Comparison of ENCODE assay signal across 10 mouse cellular contexts in genomic region chr8:94967554-94967953, GRCm38 (mm10). TPM values are rescaled to one million over a fixed set of nuclear protein-coding genes. Genes with fewer than 3 reads are reported as not detected.
DNase-seq lines count a peak whose midpoint lies in the region; ATAC-seq and TF ChIP-seq lines count a peak whose summit lies in the region.
"Had no signal": no experiment of that assay in that cellular context is flagged by ENCODE, and none has a peak within 500 bp of the region (broad histone marks: within the 10 kb centered on the region; RNA-seq: fewer than 3 reads in every experiment).

No protein-coding gene starts in this region.

- no peak overlapping the region for H3K9ac ChIP-seq in forebrain, embryonic 14.5 days (ENCODE audit: low read length)
- no peak overlapping the region for H3K9ac ChIP-seq in forebrain, postnatal 0 days
- H3K9ac ChIP-seq in MEL (ENCODE audit: control insufficient read depth, low read depth, low read length, poor library complexity, severe bottlenecking) = peak overlapping the region; percentile 73
- H3K9ac ChIP-seq in intestine, embryonic 15.5 days = no peak overlapping the region
- H3K9ac ChIP-seq: neural tube, embryonic 13.5 days had no signal

- no peak overlapping the region for H3K4me3 ChIP-seq in forebrain, embryonic 14.5 days (ENCODE audit: low read depth, low read length)
- H3K4me3 ChIP-seq in forebrain, postnatal 0 days (ENCODE audit: low read depth, low read length) = no peak overlapping the region
- H3K4me3 ChIP-seq in MEL (ENCODE audit: control insufficient read depth in 1 of 2, insufficient read depth in 1 of 2, low read depth in 2 of 2, low read length in 2 of 2) = 0 out of 4 replicates have a peak overlapping the region, but pooled peaks of 1 of the 2 experiments have one; percentile 8
- no peak overlapping the region for H3K4me3 ChIP-seq in intestine, embryonic 15.5 days (replicated peaks)
- H3K4me3 ChIP-seq in embryonic facial prominence, embryonic 10.5 days = no peak overlapping the region
- H3K4me3 ChIP-seq: neural tube, embryonic 13.5 days had no signal

- H3K9me3 ChIP-seq in forebrain, embryonic 14.5 days (replicated peaks; ENCODE audit: control insufficient read depth, low read length) = no peaks in the 10 kb centered on the region
- H3K9me3 ChIP-seq in forebrain, postnatal 0 days (ENCODE audit: low read length) = no peaks in the 10 kb centered on the region
- H3K9me3 ChIP-seq in MEL (replicated peaks; ENCODE audit: insufficient read depth, low read length) = no peaks in the 10 kb centered on the region
- H3K9me3 ChIP-seq in intestine, embryonic 15.5 days = no peaks in the 10 kb centered on the region
- no peaks in the 10 kb centered on the region for H3K9me3 ChIP-seq in embryonic facial prominence, embryonic 10.5 days
- H3K9me3 ChIP-seq: neural tube, embryonic 13.5 days had no signal

- TF ChIP-seq EP300 in MEL (IDR thresholded peaks at IDR 0.05; ENCODE audit: low read depth in 1 of 2, low read length in 2 of 2) = peak; percentile 38 to 70; a peak in 3 of 4 replicates

- no peaks in the 10 kb centered on the region for H3K36me3 ChIP-seq in forebrain, embryonic 14.5 days (ENCODE audit: control insufficient read depth, insufficient read depth, low read length)
- H3K36me3 ChIP-seq in forebrain, postnatal 0 days (ENCODE audit: insufficient read depth) = no peaks in the 10 kb centered on the region
- H3K36me3 ChIP-seq in MEL (ENCODE audit: control insufficient read depth in 1 of 2, insufficient read depth in 2 of 2, low read length in 2 of 2) = peaks cover 0 to 32% of the 10 kb centered on the region in 2 experiments; a peak in 2 of 4 replicates
- no peaks in the 10 kb centered on the region for H3K36me3 ChIP-seq in intestine, embryonic 15.5 days
- H3K36me3 ChIP-seq in embryonic facial prominence, embryonic 10.5 days (replicated peaks) = no peaks in the 10 kb centered on the region
- H3K36me3 ChIP-seq: neural tube, embryonic 13.5 days had no signal

- TF ChIP-seq POLR2A in MEL (IDR thresholded peaks at IDR 0.05; ENCODE audit: control insufficient read depth in 1 of 2, insufficient read depth in 1 of 2, low read depth in 1 of 2, low read length in 2 of 2, poor library complexity in 1 of 2) = no peak

- no peaks in the 10 kb centered on the region for H3K79me2 ChIP-seq in MEL (ENCODE audit: control insufficient read depth, insufficient read depth, low read length, poor library complexity)

- peak; percentile 67 for DNase-seq in forebrain, embryonic 14.5 days (ENCODE audit: low spot score)
- DNase-seq in forebrain, postnatal 0 days = no peak
- DNase-seq in MEL (ENCODE audit: low read depth, low spot score) = peak; percentile 79
- DNase-seq in lung, adult 18-20 months = peak; percentile 81 to 88
- DNase-seq in cerebellum, adult 11 months = no peak
- no peak for DNase-seq in embryonic facial prominence, embryonic 10.5 days (ENCODE audit: low spot score)
- no peak for DNase-seq in yolk sac, embryonic 10.5 days (ENCODE audit: low spot score)

- no peaks in the 10 kb centered on the region for H3K27me3 ChIP-seq in forebrain, embryonic 14.5 days (replicated peaks; ENCODE audit: control insufficient read depth, insufficient read depth, low read length)
- no peaks in the 10 kb centered on the region for H3K27me3 ChIP-seq in forebrain, postnatal 0 days (ENCODE audit: insufficient read depth, low read length)
- no peaks in the 10 kb centered on the region for H3K27me3 ChIP-seq in MEL (ENCODE audit: control insufficient read depth in 1 of 2, insufficient read depth in 2 of 2, low read length in 2 of 2)
- H3K27me3 ChIP-seq in intestine, embryonic 15.5 days (replicated peaks) = no peaks in the 10 kb centered on the region
- H3K27me3 ChIP-seq in embryonic facial prominence, embryonic 10.5 days (replicated peaks; ENCODE audit: low read depth, poor library complexity, severe bottlenecking) = no peaks in the 10 kb centered on the region
- H3K27me3 ChIP-seq: neural tube, embryonic 13.5 days had no signal

- ATAC-seq in forebrain, embryonic 14.5 days = peak; percentile 65
- no peak for ATAC-seq in forebrain, postnatal 0 days
- ATAC-seq in intestine, embryonic 15.5 days = no peak

- H3K4me2 ChIP-seq in forebrain, embryonic 14.5 days (ENCODE audit: low read length) = no peak overlapping the region
- H3K4me2 ChIP-seq in forebrain, postnatal 0 days (ENCODE audit: low read depth) = no peak overlapping the region
- H3K4me2 ChIP-seq in intestine, embryonic 15.5 days (replicated peaks) = no peak overlapping the region
- H3K4me2 ChIP-seq: neural tube, embryonic 13.5 days had no signal

- TF ChIP-seq CTCF in forebrain, postnatal 0 days (IDR thresholded peaks at IDR 0.05; ENCODE audit: low read depth) = no peak
- no peak for TF ChIP-seq CTCF in MEL (IDR thresholded peaks at IDR 0.05 in 2 of 3, conservative IDR thresholded peaks at IDR 0.05 in 1 of 3; ENCODE audit: control insufficient read depth in 1 of 3, insufficient read depth in 1 of 3, low read depth in 2 of 3, low read length in 3 of 3, poor library complexity in 1 of 3, severe bottlenecking in 1 of 3)

- TF ChIP-seq RAD21 in MEL (IDR thresholded peaks at IDR 0.05; ENCODE audit: low read depth, low read length) = no peak

- 42% methylated on average over 3 of the region's 3 CpGs for WGBS in forebrain, embryonic 14.5 days
- WGBS in forebrain, postnatal 0 days = 35% methylated on average over 3 of the region's 3 CpGs
- 82% methylated on average over 3 of the region's 3 CpGs for WGBS in intestine, embryonic 15.5 days
- WGBS in embryonic facial prominence, embryonic 10.5 days = 78% methylated on average over 3 of the region's 3 CpGs

- H3K4me1 ChIP-seq in forebrain, embryonic 14.5 days (ENCODE audit: control insufficient read depth, insufficient read depth, low read length) = no peaks in the 10 kb centered on the region
- no peaks in the 10 kb centered on the region for H3K4me1 ChIP-seq in forebrain, postnatal 0 days (ENCODE audit: insufficient read depth)
- H3K4me1 ChIP-seq in MEL (ENCODE audit: control insufficient read depth in 1 of 2, insufficient read depth in 2 of 2, low read length in 2 of 2) = peaks cover 4 to 25% of the 10 kb centered on the region in 2 experiments
- H3K4me1 ChIP-seq in intestine, embryonic 15.5 days (replicated peaks) = peaks cover 6% of the 10 kb centered on the region; the same call in 1 of the 2 replicates
- H3K4me1 ChIP-seq in embryonic facial prominence, embryonic 10.5 days = 0 out of 2 replicates have a peak, but pooled peaks cover 3% of the 10 kb centered on the region

- H3K27ac ChIP-seq in forebrain, embryonic 14.5 days (ENCODE audit: low read depth, low read length) = no peak overlapping the region
- no peak overlapping the region for H3K27ac ChIP-seq in forebrain, postnatal 0 days (ENCODE audit: low read depth, low read length)
- H3K27ac ChIP-seq in MEL (ENCODE audit: control insufficient read depth, low read depth, low read length) = peak overlapping the region; percentile 99
- 0 out of 2 replicates have a peak overlapping the region, but pooled peaks have one; percentile 23 for H3K27ac ChIP-seq in intestine, embryonic 15.5 days
- no peak overlapping the region for H3K27ac ChIP-seq in embryonic facial prominence, embryonic 10.5 days (replicated peaks)
- H3K27ac ChIP-seq: neural tube, embryonic 13.5 days had no signal

RNA-seq across cellular contexts. Expression of gene Adgrg1, which starts 7.0 kb away (rescaled TPM):
- polyA plus RNA-seq in forebrain, embryonic 14.5 days (2014; fragmentation: Nextera tagmentation; extraction: Ambion mirVana) = 145 and 157 TPM in 2 replicates
- total RNA-seq in forebrain, postnatal 0 days (2014; rRNA removed) = 107 and 188 TPM in 2 replicates
- 79.8 and 101 TPM in 2 replicates for polyA plus RNA-seq in forebrain, postnatal 0 days (2015; fragmentation: Nextera tagmentation; extraction: Ambion mirVana)
- 4.2 and 7.2 TPM in 2 replicates for total RNA-seq in MEL (2012; rRNA removed)
- 10 to 100 TPM in 1 of 2 experiments, not detected in 1; 33.2 TPM for polyA plus RNA-seq in MEL (2012; ENCODE audit: insufficient read depth in 1 of 2, insufficient read length in 2 of 2, low read depth in 1 of 2, low replicate concordance in 2 of 2, missing spikeins in 1 of 2)
- 22.4 and 23.8 TPM in 2 replicates for polyA plus RNA-seq in intestine, embryonic 15.5 days (2015; fragmentation: Nextera tagmentation; extraction: Ambion mirVana)
- polyA plus RNA-seq in embryonic facial prominence, embryonic 10.5 days (2016; fragmentation: Nextera tagmentation; extraction: Ambion mirVana) = 32.9 and 38.2 TPM in 2 replicates

RNA-seq across cellular contexts. Expression of gene Adgrg5, which starts 44.1 kb away (rescaled TPM):
- not detected in 2 replicates for polyA plus RNA-seq in forebrain, embryonic 14.5 days (2014; fragmentation: Nextera tagmentation; extraction: Ambion mirVana)
- total RNA-seq in forebrain, postnatal 0 days (2014; rRNA removed) = 0.10 TPM in 1 of 2 replicates, not detected in the other
- 0.06 and 0.12 TPM in 2 replicates for polyA plus RNA-seq in forebrain, postnatal 0 days (2015; fragmentation: Nextera tagmentation; extraction: Ambion mirVana)
- 0.04 and 0.07 TPM in 2 replicates for total RNA-seq in MEL (2012; rRNA removed)
- polyA plus RNA-seq in MEL (2012; ENCODE audit: insufficient read depth in 1 of 2, insufficient read length in 2 of 2, low read depth in 1 of 2, low replicate concordance in 2 of 2, missing spikeins in 1 of 2) = 1 to 10 TPM in 1 of 2 experiments, not detected in 1; 1.3 TPM
- polyA plus RNA-seq in intestine, embryonic 15.5 days (2015; fragmentation: Nextera tagmentation; extraction: Ambion mirVana) = 1.3 and 2.1 TPM in 2 replicates
- polyA plus RNA-seq in embryonic facial prominence, embryonic 10.5 days (2016; fragmentation: Nextera tagmentation; extraction: Ambion mirVana) = 0.30 and 0.51 TPM in 2 replicates
- polyA plus RNA-seq: limb, embryonic 11.5 days had no signal

RNA-seq across cellular contexts. Expression of gene Ccdc102a, which starts 49.7 kb away (rescaled TPM):
- polyA plus RNA-seq in forebrain, embryonic 14.5 days (2014; fragmentation: Nextera tagmentation; extraction: Ambion mirVana) = 6.9 and 7.9 TPM in 2 replicates
- 6.8 and 8.1 TPM in 2 replicates for total RNA-seq in forebrain, postnatal 0 days (2014; rRNA removed)
- polyA plus RNA-seq in forebrain, postnatal 0 days (2015; fragmentation: Nextera tagmentation; extraction: Ambion mirVana) = 4.4 and 4.8 TPM in 2 replicates
- 1.6 and 1.7 TPM in 2 replicates for total RNA-seq in MEL (2012; rRNA removed)
- 1 to 10 TPM in 1 of 2 experiments, not detected in 1; 6.8 TPM for polyA plus RNA-seq in MEL (2012; ENCODE audit: insufficient read depth in 1 of 2, insufficient read length in 2 of 2, low read depth in 1 of 2, low replicate concordance in 2 of 2, missing spikeins in 1 of 2)
- polyA plus RNA-seq in intestine, embryonic 15.5 days (2015; fragmentation: Nextera tagmentation; extraction: Ambion mirVana) = 20.1 and 20.7 TPM in 2 replicates
- polyA plus RNA-seq in embryonic facial prominence, embryonic 10.5 days (2016; fragmentation: Nextera tagmentation; extraction: Ambion mirVana) = 23.0 and 24.1 TPM in 2 replicates

RNA-seq across cellular contexts. Expression of gene Adgrg3, which starts 49.9 kb away (rescaled TPM):
- 1.2 TPM in 2 replicates for polyA plus RNA-seq in forebrain, embryonic 14.5 days (2014; fragmentation: Nextera tagmentation; extraction: Ambion mirVana)
- 0.67 and 1.2 TPM in 2 replicates for total RNA-seq in forebrain, postnatal 0 days (2014; rRNA removed)
- polyA plus RNA-seq in forebrain, postnatal 0 days (2015; fragmentation: Nextera tagmentation; extraction: Ambion mirVana) = 0.47 and 0.69 TPM in 2 replicates
- not detected in 2 replicates for total RNA-seq in MEL (2012; rRNA removed)
- polyA plus RNA-seq in MEL (2012; ENCODE audit: insufficient read depth in 1 of 2, insufficient read length in 2 of 2, low read depth in 1 of 2, low replicate concordance in 2 of 2, missing spikeins in 1 of 2) = under 1 TPM in 1 of 2 experiments, not detected in 1; 0.08 TPM
- polyA plus RNA-seq in intestine, embryonic 15.5 days (2015; fragmentation: Nextera tagmentation; extraction: Ambion mirVana) = 3.4 and 3.5 TPM in 2 replicates
- polyA plus RNA-seq in embryonic facial prominence, embryonic 10.5 days (2016; fragmentation: Nextera tagmentation; extraction: Ambion mirVana) = 3.1 and 3.5 TPM in 2 replicates

Comparison
In these comparisons a context has a peak if more than half of its experiments do, and no peak if none do; other contexts are left out.
1. DNase-seq: peak in forebrain, embryonic 14.5 days (single experiment), MEL (single experiment) and lung, adult 18-20 months (2 of 2); none in forebrain, postnatal 0 days (single experiment), cerebellum, adult 11 months (single experiment), embryonic facial prominence, embryonic 10.5 days (single experiment) and yolk sac, embryonic 10.5 days (single experiment).
2. H3K27ac ChIP-seq: peak in MEL (single experiment) and intestine, embryonic 15.5 days (single experiment); none in forebrain, embryonic 14.5 days (single experiment), forebrain, postnatal 0 days (single experiment) and embryonic facial prominence, embryonic 10.5 days (single experiment).